Mouse (Mus musculus) forebrain, embryonic 11.5 days (tissue): ENCODE measurements around the gene Mctp2. TPM values are rescaled to one million over a fixed set of nuclear protein-coding genes. Genes with fewer than 3 reads are reported as not detected.

Source experiments
- ATAC-seq: fragments of 200-750 bp; cut with Nextera tagmentation; replicated peaks from 2 replicates; pipeline ENCODE4 v1.8.0; 2017; ENCODE audit warnings: moderate TSS enrichment; ENCODE audit not compliant: low FRiP score
- DNase-seq: peaks from one replicate; pipeline ENCODE4 v3.0.0-alpha.2; 2017; ENCODE audit warnings: low spot score
- H3K27ac ChIP-seq: fragments of 300-500 bp; sonication (generic); 2 replicates; pipeline ENCODE4 v1.5.1; 2014; ENCODE audit warnings: low read depth, low read length
- H3K27me3 ChIP-seq: fragments of 300-500 bp; sonication (generic); 2 replicates; pipeline ENCODE4 v1.6.1; 2014; ENCODE audit warnings: mild to moderate bottlenecking, low read length, mixed read lengths; ENCODE audit not compliant: control insufficient read depth, insufficient read depth
- H3K36me3 ChIP-seq: fragments of 300-500 bp; sonication (generic); 2 replicates; pipeline ENCODE4 v1.6.1; 2014; ENCODE audit warnings: mild to moderate bottlenecking, low read length, moderate library complexity, mixed read lengths; ENCODE audit not compliant: control insufficient read depth, insufficient read depth
- H3K4me1 ChIP-seq: fragments of 300-500 bp; sonication (generic); replicated peaks from 2 replicates; pipeline ENCODE4 v1.6.1; 2014; ENCODE audit warnings: low read length, mixed read lengths; ENCODE audit not compliant: control insufficient read depth, insufficient read depth
- H3K4me2 ChIP-seq: fragments of 300-500 bp; sonication (generic); 2 replicates; pipeline ENCODE4 v1.6.1; 2014; ENCODE audit warnings: low read depth, mild to moderate bottlenecking, low read length, moderate library complexity, mixed read lengths; ENCODE audit not compliant: severe bottlenecking
- H3K4me3 ChIP-seq: fragments of 300-500 bp; sonication (generic); 2 replicates; pipeline ENCODE4 v1.5.1; 2014; ENCODE audit warnings: low read depth, low read length
- H3K9ac ChIP-seq: fragments of 300-500 bp; sonication (generic); 2 replicates; pipeline ENCODE4 v1.6.1; 2014; ENCODE audit warnings: low read length
- H3K9me3 ChIP-seq: fragments of 300-500 bp; sonication (generic); 2 replicates; pipeline ENCODE4 v1.6.1; 2016; ENCODE audit warnings: low read length, mixed read lengths; ENCODE audit not compliant: control insufficient read depth
- WGBS: fragments of 180-500 bp; shearing (Covaris S2); extraction: QIAGEN DNeasy Blood & Tissue Kit; methylation state at CpG from one replicate; pipeline ENCODE4 v1.1.7; 2014; 5-methylcytosine and 5-hydroxymethylcytosine counted together
- polyA plus RNA-seq: library from polyadenylated mRNA; unstranded; fragments of >200 nt; fragmentation: Nextera tagmentation; extraction: Ambion mirVana; gene quantifications from 2 replicates; pipeline ENCODE4 v1.2.1, GENCODE M21; 2014

Mctp2 gene
- polyA plus RNA-seq, 1 experiment from 2014 or later = 0.08 TPM

- 89% methylated on average over 13 of the region's 13 CpGs for WGBS
- H3K4me2 ChIP-seq = no peak overlapping the region
- no peaks in the 10 kb centered on the region for H3K36me3 ChIP-seq
- no peak overlapping the region for H3K27ac ChIP-seq
- DNase-seq (no peak), ATAC-seq (no peak)
- H3K9ac ChIP-seq = no peak overlapping the region
- H3K4me3 ChIP-seq = no peak overlapping the region
- H3K9me3 ChIP-seq = no peaks in the 10 kb centered on the region
- H3K27me3 ChIP-seq = no peaks in the 10 kb centered on the region
- H3K4me1 ChIP-seq = no peaks in the 10 kb centered on the region
Observed at GRCm38 (mm10) chr7:72071418-72072184, 234.8 kb downstream of the Mctp2 start.

- Histone ChIP-seq H3K4me2 (no peak overlapping the region), H3K4me3 (no peak overlapping the region), H3K9ac (no peak overlapping the region), H3K4me1 (no peaks in the 10 kb centered on the region), H3K9me3 (no peaks in the 10 kb centered on the region), H3K27me3 (no peaks in the 10 kb centered on the region), H3K27ac (no peak overlapping the region), H3K36me3 (no peaks in the 10 kb centered on the region)
- DNase-seq (no peak), ATAC-seq (no peak)
- 72% methylated on average over 2 of the region's 2 CpGs for WGBS
Observed at GRCm38 (mm10) chr7:72068454-72068853, 238.0 kb downstream of the Mctp2 start.

DNA sequence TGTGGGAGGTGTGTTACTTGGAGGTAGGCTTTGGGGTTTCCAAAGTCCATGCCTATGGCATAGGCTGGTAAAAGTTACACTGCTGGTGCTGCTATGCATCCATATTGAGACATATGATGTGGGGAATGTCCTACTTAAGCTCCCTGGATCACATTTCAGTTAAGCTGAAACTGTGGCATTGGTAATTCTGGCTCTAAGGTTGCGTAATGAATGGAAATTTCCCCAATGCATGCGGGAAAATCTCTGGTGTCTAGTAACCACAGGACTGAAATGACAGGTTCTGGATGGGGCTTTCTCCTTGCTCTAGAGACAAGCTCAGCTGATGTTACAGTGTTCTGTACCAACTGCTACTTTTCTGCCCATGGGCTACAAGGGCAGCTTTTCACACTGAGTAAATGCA, 240.1 kb downstream of the Mctp2 start:
- H3K4me2 ChIP-seq = no peak overlapping the region
- H3K27me3 ChIP-seq = no peaks in the 10 kb centered on the region
- WGBS = 93% methylated on average over 2 of the region's 2 CpGs
- H3K4me3 ChIP-seq = no peak overlapping the region
- H3K9me3 ChIP-seq = no peaks in the 10 kb centered on the region
- no peaks in the 10 kb centered on the region for H3K4me1 ChIP-seq
- H3K27ac ChIP-seq = no peak overlapping the region
- no peak for ATAC-seq
- H3K9ac ChIP-seq = no peak overlapping the region
- H3K36me3 ChIP-seq = no peaks in the 10 kb centered on the region
- DNase-seq = no peak

DNA sequence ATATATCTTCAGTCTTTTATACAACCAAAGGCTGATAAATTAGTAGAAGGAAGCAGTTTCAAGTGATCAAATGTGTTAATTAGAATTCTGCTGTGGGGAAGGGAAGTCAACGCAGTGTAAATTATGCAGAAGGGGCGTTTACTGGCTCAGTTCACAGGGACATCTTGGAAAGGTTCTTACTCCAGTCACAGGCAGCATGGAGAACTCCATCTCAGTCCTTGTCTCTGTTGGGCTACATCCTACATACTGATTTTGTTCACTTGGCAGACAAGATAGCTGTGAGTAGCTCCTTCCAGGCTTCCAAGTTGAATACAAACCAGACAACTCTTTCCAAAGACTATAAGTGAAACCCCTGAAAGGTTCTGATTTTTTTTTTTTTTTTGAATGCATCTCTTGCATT, 254.6 kb downstream of the Mctp2 start:
- H3K27ac ChIP-seq = no peak overlapping the region
- 82% methylated on average over 2 of the region's 2 CpGs for WGBS
- H3K4me2 ChIP-seq = no peak overlapping the region
- no peaks in the 10 kb centered on the region for H3K27me3 ChIP-seq
- ATAC-seq (no peak), DNase-seq (no peak)
- H3K36me3 ChIP-seq = no peaks in the 10 kb centered on the region
- H3K9ac ChIP-seq = no peak overlapping the region
- H3K4me1 ChIP-seq = no peaks in the 10 kb centered on the region
- H3K4me3 ChIP-seq = no peak overlapping the region
- no peaks in the 10 kb centered on the region for H3K9me3 ChIP-seq

GRCm38 (mm10) chr7:72047588-72048585, 258.5 kb downstream of the Mctp2 start:
- no peak for ATAC-seq
- Histone ChIP-seq H3K4me3 (no peak overlapping the region), H3K36me3 (no peaks in the 10 kb centered on the region), H3K27ac (no peak overlapping the region), H3K9ac (no peak overlapping the region), H3K4me2 (no peak overlapping the region), H3K27me3 (no peaks in the 10 kb centered on the region), H3K9me3 (no peaks in the 10 kb centered on the region), H3K4me1 (no peaks in the 10 kb centered on the region)
- 83% methylated on average over 20 of the region's 20 CpGs for WGBS
- no peak for DNase-seq
